Mouse (Mus musculus) brown adipose tissue, adult 24 weeks (tissue): ENCODE data around the gene Gm20547. TPM values are rescaled to one million over a fixed set of nuclear protein-coding genes. Genes with fewer than 3 reads are reported as not detected.
A peak's percentile ranks its signal among the peaks of the same experiment; 100 is the strongest.
"Not testable (repeated sequence)": the region's sequence is repeated elsewhere in the genome, so short reads cannot be mapped to it uniquely, and the experiment has no call there.

ENCODE experiments used
- H3K27ac ChIP-seq: fragments of 200-500 bp; replicated peaks from 2 replicates; pipeline ENCODE4 v1.5.1; 2012; ENCODE audit warnings: low read depth, mild to moderate bottlenecking, low read length
- H3K4me1 ChIP-seq: fragments of 200-500 bp; 2 replicates; pipeline ENCODE4 v1.6.1; 2012; ENCODE audit warnings: low read length, mixed read lengths; ENCODE audit not compliant: control insufficient read depth, insufficient read depth, insufficient read length
- H3K4me3 ChIP-seq: fragments of 200-500 bp; 2 replicates; pipeline ENCODE4 v1.5.1; 2012; ENCODE audit warnings: low read depth, mild to moderate bottlenecking, low read length, moderate library complexity; ENCODE audit not compliant: insufficient read depth
- polyA plus RNA-seq: library from polyadenylated mRNA; stranded (reverse); fragments of >200 nt; gene quantifications from 2 replicates; pipeline ENCODE4 v1.2.4, GENCODE M21; 2012; ENCODE audit not compliant: missing spikeins, insufficient read depth, insufficient read length

Gm20547 gene
- polyA plus RNA-seq, 1 experiment = not detected

GRCm38 (mm10) chr17:34849722-34850516 is 31.9 kb downstream of the Gm20547 start, which contains the start of the genes Skiv2l and Nelfe:
Gene Skiv2l (minus strand): TSS chr17:34850210.
Gene Nelfe (plus strand): TSS chr17:34850391.
- peaks cover 7% of the 10 kb centered on the region; the same call in 1 of the 2 replicates for H3K4me1 ChIP-seq
- H3K4me3 ChIP-seq = peak within 1 kb of the TSS; percentile 78
- H3K27ac ChIP-seq = peak within 1 kb of the TSS; percentile 31; the same call in 1 of the 2 replicates

DNA sequence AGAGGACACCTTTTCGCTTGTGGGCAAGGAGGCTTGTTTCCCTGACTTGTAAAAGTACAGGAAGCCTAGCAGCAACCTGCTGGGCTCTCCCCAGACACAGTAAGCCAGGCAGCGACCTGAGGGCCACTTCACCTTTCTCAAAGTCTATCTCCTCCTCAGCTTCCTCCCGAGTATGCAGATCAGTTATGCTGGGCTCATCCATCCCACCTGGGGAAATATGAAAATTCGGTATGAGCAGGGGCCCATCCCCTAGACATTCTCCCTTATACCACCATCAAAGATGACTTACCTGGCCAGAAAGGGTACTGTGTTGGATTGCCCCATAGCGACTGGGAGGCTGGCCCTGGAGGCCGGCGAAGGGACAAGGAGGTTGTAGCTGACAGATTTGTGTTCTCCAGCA is 34.2 kb downstream of the Gm20547 start:
- Histone ChIP-seq H3K4me3 (no peak overlapping the region), H3K27ac (no peak overlapping the region), H3K4me1 (peaks cover 7% of the 10 kb centered on the region; the same call in 1 of the 2 replicates)

DNA sequence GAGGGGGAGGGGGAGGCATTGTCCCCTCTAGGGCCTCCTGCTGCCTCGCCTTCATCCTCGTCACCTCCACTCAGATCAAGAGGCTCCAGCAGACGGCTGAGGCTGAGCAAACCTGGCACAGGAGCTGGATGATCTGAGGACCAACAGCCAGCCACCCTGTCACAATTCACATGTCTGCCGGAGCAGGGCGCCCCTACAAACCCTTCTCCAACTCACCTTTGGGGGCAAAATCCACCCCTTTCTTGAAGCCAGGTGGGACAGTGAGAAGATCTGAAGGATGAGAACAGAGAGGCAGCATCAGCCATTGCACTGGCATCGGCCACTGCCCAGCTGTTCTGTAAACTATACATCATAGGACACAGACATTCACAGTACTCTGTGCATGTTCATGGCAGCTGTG is 34.6 kb downstream of the Gm20547 start:
- Histone ChIP-seq H3K4me1 (peaks cover 7% of the 10 kb centered on the region; the same call in 1 of the 2 replicates), H3K4me3 (no peak overlapping the region), H3K27ac (no peak overlapping the region)

- H3K4me1 ChIP-seq = 0 out of 2 replicates have a peak, but pooled peaks cover 4% of the 10 kb centered on the region
- H3K27ac ChIP-seq = no peak overlapping the region
- H3K4me3 ChIP-seq = no peak overlapping the region
Measured at GRCm38 (mm10) chr17:34844884-34845283, 37.0 kb downstream of the Gm20547 start.

DNA sequence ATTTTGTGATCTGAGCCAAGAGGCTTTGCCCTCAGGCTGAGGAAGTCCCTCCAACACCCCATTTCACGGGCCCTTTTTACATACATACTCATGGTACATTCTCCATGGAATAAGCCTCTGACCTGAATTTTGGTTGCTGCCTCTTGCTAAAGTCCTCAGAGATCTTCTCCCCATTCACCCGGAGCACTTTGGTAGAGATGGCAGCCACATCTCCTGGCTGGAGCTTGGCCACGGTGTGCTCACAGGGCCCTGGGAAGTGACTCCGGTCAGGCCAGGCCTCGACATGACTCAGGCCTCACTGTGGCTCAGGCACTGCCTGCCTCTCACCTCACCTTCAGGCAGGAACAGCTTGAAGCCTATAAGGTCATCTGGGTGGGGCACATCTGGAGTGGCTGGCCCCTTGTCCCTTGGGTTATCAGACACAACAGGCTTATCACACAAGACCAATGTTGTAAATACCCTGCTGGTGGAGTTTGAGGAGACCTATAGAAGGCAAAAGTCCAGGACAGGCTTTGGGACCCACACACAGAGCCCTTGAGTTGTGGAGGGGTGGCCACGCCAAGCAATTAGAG is 41.0 kb downstream of the Gm20547 start:
- no peak overlapping the region for H3K27ac ChIP-seq
- H3K4me1 ChIP-seq = 0 out of 2 replicates have a peak, but pooled peaks cover 3% of the 10 kb centered on the region

GRCm38 (mm10) chr17:34838785-34839184 is 43.1 kb downstream of the Gm20547 start:
- Histone ChIP-seq H3K4me1 (0 out of 2 replicates have a peak, but pooled peaks cover 4% of the 10 kb centered on the region), H3K4me3 (no peak overlapping the region), H3K27ac (no peak overlapping the region)

More for the DNA sequence above, 41.0 kb downstream of the Gm20547 start:
- H3K4me3 ChIP-seq = no peak overlapping the region

- peak overlapping the region; percentile 83 for H3K4me3 ChIP-seq
- H3K27ac ChIP-seq = peak overlapping the region; percentile 39
- H3K4me1 ChIP-seq = 0 out of 2 replicates have a peak, but pooled peaks cover 4% of the 10 kb centered on the region
Measured at GRCm38 (mm10) chr17:34837464-34838324, 44.1 kb downstream of the Gm20547 start.

DNA sequence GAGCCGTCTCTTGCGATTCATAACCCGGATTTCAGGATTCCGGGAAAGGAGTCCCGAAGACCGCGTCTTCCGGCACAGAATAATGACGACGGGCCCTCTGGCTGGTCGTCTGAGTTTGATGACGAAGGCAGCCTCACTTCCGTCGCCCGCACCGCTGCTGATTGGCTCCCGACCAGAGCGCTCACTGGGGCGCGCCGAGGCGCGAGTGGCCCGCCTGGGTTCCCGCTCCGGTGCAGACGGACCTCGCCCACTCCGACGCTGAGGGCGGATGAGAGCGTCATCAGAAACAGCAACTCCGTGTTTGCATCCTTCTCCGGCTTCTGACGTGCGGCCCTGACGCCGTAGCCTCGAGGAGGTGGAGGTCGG is 45.0 kb downstream of the Gm20547 start, which contains the start of the genes Stk19 and Dxo:
Gene Stk19 (minus strand): TSS at position 90 of the 366 bp plus-strand sequence.
Gene Dxo (plus strand): TSS at position 164 of the 366 bp plus-strand sequence.
- 0 out of 2 replicates have a peak, but pooled peaks cover 4% of the 10 kb centered on the region for H3K4me1 ChIP-seq
- peak within 1 kb of the TSS; percentile 39 for H3K27ac ChIP-seq
- H3K4me3 ChIP-seq = peak within 1 kb of the TSS; percentile 83

GRCm38 (mm10) chr17:34836155-34836855 is 45.5 kb downstream of the Gm20547 start:
- Histone ChIP-seq H3K4me1 (0 out of 2 replicates have a peak, but pooled peaks cover 4% of the 10 kb centered on the region), H3K27ac (0 out of 2 replicates have a peak overlapping the region, but pooled peaks have one; percentile 32), H3K4me3 (peak overlapping the region; percentile 83)

GRCm38 (mm10) chr17:34830776-34831175 is 51.1 kb downstream of the Gm20547 start:
- H3K4me3 ChIP-seq, H3K4me1 ChIP-seq, H3K27ac ChIP-seq: not testable (repeated sequence)

DNA sequence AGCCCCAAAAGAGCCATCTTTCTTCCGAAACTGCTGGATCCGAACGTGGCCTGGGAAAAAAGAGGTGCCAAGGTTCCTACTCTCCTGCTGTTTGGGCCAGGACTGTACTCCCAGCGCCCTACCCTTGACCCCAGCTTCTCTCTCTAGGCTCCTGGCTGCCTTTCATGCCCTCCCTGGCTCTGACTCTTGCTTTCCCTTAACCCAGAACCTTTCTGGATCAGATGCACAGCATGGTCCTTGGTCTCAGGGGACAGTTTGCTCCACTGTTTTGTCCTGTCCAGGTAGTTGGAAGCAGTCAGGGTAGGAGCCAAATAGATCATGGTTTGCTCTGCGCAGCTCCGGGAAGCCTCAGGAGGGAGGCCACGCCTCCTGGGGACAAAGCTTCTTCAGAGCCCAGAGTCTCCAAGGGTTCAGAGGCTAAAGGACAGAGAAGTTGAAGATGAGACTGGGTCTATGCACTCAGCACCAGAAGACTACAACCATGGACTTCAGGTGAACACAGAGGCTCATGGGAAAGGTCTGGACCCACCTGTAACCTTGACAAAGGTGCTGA is 66.9 kb downstream of the Gm20547 start:
- no peak overlapping the region for H3K27ac ChIP-seq
- H3K4me3 ChIP-seq = no peak overlapping the region

DNA sequence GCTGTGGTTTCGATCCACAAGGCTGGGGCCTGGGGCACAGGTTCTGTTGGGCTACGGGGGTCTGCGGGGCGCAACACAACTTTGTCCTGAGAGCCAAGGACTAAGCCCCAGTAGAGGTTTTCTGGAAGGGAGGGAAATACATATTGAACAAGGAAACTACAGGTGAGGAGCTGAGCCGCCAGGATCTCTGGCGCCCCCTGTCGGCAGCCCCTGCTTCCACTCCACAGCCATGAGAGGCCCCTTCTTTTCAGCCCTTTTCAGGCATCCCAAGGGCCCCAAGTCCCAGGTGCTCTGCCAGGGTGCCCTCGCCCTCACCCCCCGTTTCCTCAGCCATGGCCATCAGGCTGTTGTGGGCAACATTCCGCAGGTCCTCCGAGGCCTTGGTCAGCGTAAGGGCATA is 68.1 kb downstream of the Gm20547 start:
- not testable (repeated sequence) for H3K4me3 ChIP-seq, H3K27ac ChIP-seq, H3K4me1 ChIP-seq

More for the DNA sequence above, 66.9 kb downstream of the Gm20547 start:
- H3K4me1 ChIP-seq = no peaks in the 10 kb centered on the region

- Histone ChIP-seq H3K27ac (no peak overlapping the region), H3K4me1 (no peaks in the 10 kb centered on the region), H3K4me3 (no peak overlapping the region)
Measured at GRCm38 (mm10) chr17:34811275-34811674, 70.6 kb downstream of the Gm20547 start.

DNA sequence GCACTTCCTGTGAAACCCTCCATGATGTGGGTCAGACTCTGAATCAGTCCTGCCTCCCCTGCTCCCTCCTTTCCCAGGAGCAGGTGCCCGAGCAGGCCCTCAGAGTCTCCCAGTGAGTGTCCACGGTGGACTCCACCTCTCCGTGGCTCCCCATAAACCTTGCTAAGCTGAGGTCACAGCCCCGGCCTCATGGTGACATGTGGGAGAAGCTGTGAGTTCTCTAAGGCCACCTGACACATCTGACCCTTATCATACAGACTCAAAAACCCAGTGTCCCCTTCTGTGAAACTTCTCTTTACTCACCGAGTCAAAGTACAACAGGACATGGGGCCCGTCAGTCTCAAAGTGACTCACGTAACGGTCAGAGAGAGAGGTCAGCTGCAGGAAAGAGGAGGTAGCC is 71.0 kb downstream of the Gm20547 start:
- H3K27ac ChIP-seq, H3K4me1 ChIP-seq, H3K4me3 ChIP-seq: not testable (repeated sequence)
